Mouse (Mus musculus) liver, embryonic 14.5 days (tissue): ENCODE measurements around the gene Adamtsl3. TPM values are rescaled to one million over a fixed set of nuclear protein-coding genes. Genes with fewer than 3 reads are reported as not detected.

Experiments used
- ATAC-seq: fragments of 200-750 bp; cut with Nextera tagmentation; 2 replicates; pipeline ENCODE4 v1.8.0; 2017; ENCODE audit warnings: moderate number of reproducible peaks, mild to moderate bottlenecking, moderate library complexity; ENCODE audit not compliant: insufficient read depth
- DNase-seq, 3 experiments: peaks; one replicate each; pipeline ENCODE4 v3.0.0-alpha.2; 2012 to 2013; ENCODE audit warnings: low read depth in 3 of 3, low spot score in 3 of 3
- H3K27ac ChIP-seq: fragments of 300-500 bp; sonication (generic); 2 replicates; pipeline ENCODE4 v1.5.1; 2014; ENCODE audit warnings: moderate library complexity, mild to moderate bottlenecking, control low read depth, inconsistent platforms
- H3K27me3 ChIP-seq: fragments of 300-500 bp; sonication (generic); 2 replicates; pipeline ENCODE4 v1.6.1; 2014; ENCODE audit warnings: mild to moderate bottlenecking, low read length, moderate library complexity; ENCODE audit not compliant: control insufficient read depth, insufficient read depth
- H3K36me3 ChIP-seq: fragments of 300-500 bp; sonication (generic); replicated peaks from 2 replicates; pipeline ENCODE4 v1.6.1; 2014; ENCODE audit warnings: low read depth; ENCODE audit not compliant: control insufficient read depth, insufficient read depth
- H3K4me1 ChIP-seq, 2 experiments: fragments of 200-500 bp in 1 of 2; fragments of 300-500 bp in 1 of 2; sonication (generic) in 1 of 2; replicated peaks; 2 replicates each; pipeline ENCODE4 v1.6.1; 2012 to 2014; ENCODE audit warnings: antibody characterized with exemption in 1 of 2, inconsistent platforms in 1 of 2, low read length in 1 of 2; ENCODE audit not compliant: control insufficient read depth in 2 of 2, insufficient read depth in 2 of 2
- H3K4me2 ChIP-seq: fragments of 300-500 bp; sonication (generic); 2 replicates; pipeline ENCODE4 v1.6.1; 2014; ENCODE audit warnings: low read depth, mild to moderate bottlenecking, control low read depth, moderate library complexity
- H3K4me3 ChIP-seq, 2 experiments: fragments of 200-500 bp in 1 of 2; fragments of 300-500 bp in 1 of 2; sonication (generic) in 1 of 2; 2 replicates each; pipeline ENCODE4 v1.5.1; 2012 to 2014; ENCODE audit warnings: low read depth in 2 of 2, low read length in 2 of 2, mild to moderate bottlenecking in 2 of 2, control low read depth in 1 of 2, inconsistent platforms in 1 of 2, moderate library complexity in 1 of 2; ENCODE audit not compliant: insufficient read depth in 1 of 2
- H3K9ac ChIP-seq: fragments of 300-500 bp; sonication (generic); replicated peaks from 2 replicates; pipeline ENCODE4 v1.6.1; 2014; ENCODE audit warnings: mild to moderate bottlenecking, control low read depth, moderate library complexity
- H3K9me3 ChIP-seq: fragments of 300-500 bp; sonication (generic); 2 replicates; pipeline ENCODE4 v1.6.1; 2016; ENCODE audit warnings: low read length, mixed read lengths; ENCODE audit not compliant: control insufficient read depth
- CTCF ChIP-seq: IDR thresholded peaks from 2 replicates; pipeline ENCODE4 v1.5.1; 2016; ENCODE audit warnings: antibody characterized with exemption, low read depth, control low read depth
- EP300 ChIP-seq: IDR thresholded peaks from 2 replicates; pipeline ENCODE4 v1.6.1; 2016; ENCODE audit warnings: antibody characterized with exemption, low read depth
- WGBS: fragments of 180-500 bp; shearing (Covaris S2); extraction: QIAGEN DNeasy Blood & Tissue Kit; methylation state at CpG from one replicate; pipeline ENCODE4 v1.1.7; 2014; ENCODE audit not compliant: insufficient replicate concordance; 5-methylcytosine and 5-hydroxymethylcytosine counted together
- polyA plus RNA-seq, 2 experiments: library from polyadenylated mRNA; depleted of rRNA in 1 of 2; stranded (reverse) in 1 of 2; unstranded in 1 of 2; fragments of >200 nt; fragmentation: Nextera tagmentation in 1 of 2; extraction: Ambion mirVana in 1 of 2; gene quantifications; 2 replicates each; pipeline versions ENCODE4 v1.2.1 to v1.2.3; 2012 to 2014

Gene Adamtsl3
- polyA plus RNA-seq, 2 experiments: 0.06 TPM; not detected in 1

GRCm38 (mm10) chr7:82625342-82625741 is 289.8 kb downstream of the Adamtsl3 start:
- no peaks in the 10 kb centered on the region for H3K9me3 ChIP-seq
- TF ChIP-seq EP300: no peak
- no peak for TF ChIP-seq CTCF
- H3K27ac ChIP-seq: no peak overlapping the region
- H3K4me2 ChIP-seq: no peak overlapping the region
- no peaks in the 10 kb centered on the region for H3K36me3 ChIP-seq
- no peaks in the 10 kb centered on the region for H3K27me3 ChIP-seq
- ATAC-seq (no peak), DNase-seq (peak in 1 of 3 experiments; percentile 9)
- 7% methylated on average over 7 of the region's 7 CpGs for WGBS
- H3K4me3 ChIP-seq: no peak overlapping the region
- no peaks in the 10 kb centered on the region for H3K4me1 ChIP-seq
- no peak overlapping the region for H3K9ac ChIP-seq

GRCm38 (mm10) chr7:82647183-82647582 is 311.7 kb downstream of the Adamtsl3 start:
- Histone ChIP-seq H3K4me2 (no peak overlapping the region), H3K9ac (no peak overlapping the region), H3K9me3 (no peaks in the 10 kb centered on the region), H3K4me3 (no peak overlapping the region), H3K4me1 (peaks cover 0 to 5% of the 10 kb centered on the region in 2 experiments; a peak in 2 of 4 replicates), H3K27ac (no peak overlapping the region), H3K36me3 (no peaks in the 10 kb centered on the region; the same call in 1 of the 2 replicates), H3K27me3 (no peaks in the 10 kb centered on the region)
- no peak for DNase-seq
- WGBS: 65% methylated on average over 3 of the region's 3 CpGs
- no peak for TF ChIP-seq CTCF
- no peak for TF ChIP-seq EP300
- no peak for ATAC-seq

GRCm38 (mm10) chr7:82647909-82648308 is 312.4 kb downstream of the Adamtsl3 start:
- H3K9ac ChIP-seq: peak overlapping the region; percentile 69
- WGBS: 32% methylated on average over 4 of the region's 4 CpGs
- H3K4me2 ChIP-seq: peak overlapping the region; percentile 77
- no peaks in the 10 kb centered on the region; the same call in 1 of the 2 replicates for H3K36me3 ChIP-seq
- ATAC-seq: no peak; the same call in 1 of the 2 replicates
- no peak for DNase-seq
- H3K27ac ChIP-seq: no peak overlapping the region
- no peaks in the 10 kb centered on the region for H3K27me3 ChIP-seq
- H3K4me3 ChIP-seq: peak overlapping the region; percentile 75 to 91
- H3K4me1 ChIP-seq: peaks cover 0 to 5% of the 10 kb centered on the region in 2 experiments; a peak in 2 of 4 replicates
- no peak for TF ChIP-seq CTCF
- no peak for TF ChIP-seq EP300
- no peaks in the 10 kb centered on the region for H3K9me3 ChIP-seq

- under 1% methylated on average over 46 of the region's 46 CpGs for WGBS
- peak within 1 kb of the TSS; percentile 69 for H3K9ac ChIP-seq
- TF ChIP-seq CTCF (peak; percentile 24; the same call in 1 of the 2 replicates), EP300 (no peak)
- peak within 1 kb of the TSS; percentile 77 for H3K4me2 ChIP-seq
- peak within 1 kb of the TSS; percentile 75 to 91 for H3K4me3 ChIP-seq
- peaks cover 0 to 5% of the 10 kb centered on the region in 2 experiments; a peak in 2 of 4 replicates for H3K4me1 ChIP-seq
- H3K27me3 ChIP-seq: no peaks in the 10 kb centered on the region
- ATAC-seq (peak; percentile 95), DNase-seq (peak; percentile 86 to 91 (median 87))
- no peaks in the 10 kb centered on the region for H3K9me3 ChIP-seq
- H3K36me3 ChIP-seq: no peaks in the 10 kb centered on the region; the same call in 1 of the 2 replicates
- no peak within 1 kb of the TSS for H3K27ac ChIP-seq
Measured at GRCm38 (mm10) chr7:82648353-82649080, 313.0 kb downstream of the Adamtsl3 start, which contains the start of the genes Saxo2 and Efl1. TSS of gene Saxo2 (minus strand) at chr7:82648528. TSS of gene Efl1 (plus strand) at chr7:82648614.

GRCm38 (mm10) chr7:82649081-82649445 is 313.6 kb downstream of the Adamtsl3 start:
- DNase-seq: peak in 1 of 3 experiments; percentile 13
- 11% methylated on average over 6 of the region's 6 CpGs for WGBS
- Histone ChIP-seq H3K36me3 (no peaks in the 10 kb centered on the region; the same call in 1 of the 2 replicates), H3K4me1 (peaks cover 0 to 5% of the 10 kb centered on the region in 2 experiments; a peak in 2 of 4 replicates), H3K4me3 (peak overlapping the region; percentile 75 to 91), H3K9ac (peak overlapping the region; percentile 69), H3K9me3 (no peaks in the 10 kb centered on the region), H3K27me3 (no peaks in the 10 kb centered on the region), H3K27ac (no peak overlapping the region), H3K4me2 (peak overlapping the region; percentile 77)
- ATAC-seq: no peak
- no peak for TF ChIP-seq CTCF
- no peak for TF ChIP-seq EP300

Other genes with a start within 250 kb of the Adamtsl3 start
- gene Sh3gl3, start 161.9 kb upstream of the Adamtsl3 start, polyA plus RNA-seq (2012; rRNA removed): 0.13 and 0.14 TPM in 2 replicates
- 0.09 TPM in 1 of 2 replicates, not detected in the other for gene Sh3gl3, start 161.9 kb upstream of the Adamtsl3 start, polyA plus RNA-seq (2014; fragmentation: Nextera tagmentation; extraction: Ambion mirVana)